Mouse (Mus musculus): ENCODE data around the gene Bzw1.

- TF ChIP-seq CTCF (IDR thresholded peaks at IDR 0.05; ENCODE audit: low read depth) (no peak), EP300 (IDR thresholded peaks at IDR 0.05; ENCODE audit: low read depth) (no peak)
Measured at GRCm38 (mm10) chr1:58344570-58344969, 48.1 kb upstream of the Bzw1 start.
